Mouse (Mus musculus) brain, embryonic 18.5 days (tissue): ENCODE results near the gene AI182371.
A peak's percentile ranks its signal among the peaks of the same experiment; 100 is the strongest.

Experiments
- DNase-seq: peaks from one replicate; pipeline ENCODE4 v3.0.0-alpha.2; 2012; ENCODE audit warnings: low read depth, low spot score

The AI182371 gene

GRCm38 (mm10) chr2:35101443-35101842, at the start of gene AI182371:
Gene AI182371 (minus strand): TSS chr2:35101543.
- no peak for DNase-seq

DNA sequence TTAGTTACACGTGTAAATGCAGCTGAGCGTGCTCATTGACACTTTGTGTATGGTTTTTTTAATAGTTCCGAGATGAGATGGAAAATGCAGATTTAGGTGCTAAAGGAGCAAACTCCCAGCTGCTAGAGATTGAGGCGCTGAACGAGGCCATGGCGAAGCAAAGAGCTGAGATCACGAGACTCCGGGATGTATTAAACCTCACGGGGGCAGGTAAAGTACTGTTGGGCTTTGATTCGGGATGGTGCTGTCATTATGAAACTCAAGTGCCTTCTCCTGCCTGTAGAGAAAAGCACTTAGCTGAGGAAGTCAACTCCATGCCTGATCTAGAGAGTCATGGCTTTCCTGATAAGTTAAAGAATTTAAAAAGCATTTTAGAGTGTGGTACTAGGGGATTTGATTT, 47.5 kb upstream of the AI182371 start:
- no peak for DNase-seq

DNA sequence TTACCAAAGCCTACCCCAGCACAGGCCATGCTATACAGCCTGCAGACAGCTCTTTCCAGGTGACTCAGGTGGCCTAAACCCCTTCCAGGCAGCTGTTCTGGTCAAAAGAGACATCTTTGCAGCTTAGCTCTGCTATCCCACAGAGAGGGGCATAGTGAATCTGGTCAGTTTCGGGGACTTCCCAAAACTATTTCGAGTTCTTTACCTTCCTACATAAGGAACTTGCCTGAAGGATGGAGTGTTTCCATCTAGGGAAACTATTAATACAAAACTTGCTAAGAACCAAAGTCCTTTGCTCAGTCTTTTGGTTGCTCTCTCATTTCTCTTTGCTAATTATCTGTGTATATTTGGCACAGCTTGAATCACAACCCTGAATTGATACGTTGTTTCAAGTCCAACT, 40.3 kb upstream of the AI182371 start:
- DNase-seq, result no peak

GRCm38 (mm10) chr2:35138576-35138975, 37.2 kb upstream of the AI182371 start:
- no peak for DNase-seq

GRCm38 (mm10) chr2:35133891-35134290, 32.5 kb upstream of the AI182371 start:
- no peak for DNase-seq

- no peak for DNase-seq
These were observed 31.3 kb upstream of the AI182371 start for GRCm38 (mm10) chr2:35132662-35133055.

GRCm38 (mm10) chr2:35131991-35132661, 30.8 kb upstream of the AI182371 start:
- peak; percentile 86 for DNase-seq

DNA sequence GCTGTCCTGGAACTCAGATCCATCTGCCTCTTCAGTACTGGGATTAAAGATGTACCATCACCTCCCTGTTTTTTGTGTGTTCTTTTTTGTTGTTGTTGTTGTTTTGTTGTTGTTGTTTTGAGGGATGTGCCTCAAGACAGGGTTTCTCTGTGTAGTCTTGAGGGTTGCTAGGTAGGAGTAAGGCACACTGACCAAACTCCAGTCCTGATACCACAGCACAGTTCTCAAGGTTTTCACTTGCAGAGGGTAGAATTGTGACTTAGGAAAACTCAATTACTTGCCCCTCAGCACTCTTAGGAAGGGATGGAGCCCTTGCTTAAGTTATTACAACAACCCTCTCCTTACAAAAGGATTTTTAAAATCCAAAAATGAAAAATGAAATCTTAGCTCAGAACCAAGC, 30.1 kb upstream of the AI182371 start:
- DNase-seq, result no peak

DNA sequence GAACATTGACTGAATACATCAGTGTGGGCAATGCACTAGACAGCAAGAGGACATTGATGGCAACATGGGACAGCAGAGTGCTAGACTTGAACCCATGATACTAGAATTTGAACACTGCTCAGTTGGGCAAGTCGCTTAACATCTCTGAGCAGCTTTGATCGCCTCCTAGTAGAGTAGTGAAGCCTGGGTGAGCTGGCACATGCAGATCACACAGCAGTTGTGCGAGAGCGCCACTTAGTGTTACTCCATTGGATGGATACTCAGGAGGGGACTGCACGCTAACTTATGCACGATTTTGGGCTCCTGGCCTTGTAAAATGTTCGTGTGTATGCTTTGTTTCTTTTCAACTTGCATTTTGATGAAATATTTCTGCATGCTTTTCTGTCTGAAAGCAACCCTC, 23.4 kb upstream of the AI182371 start:
- DNase-seq, result no peak

DNA sequence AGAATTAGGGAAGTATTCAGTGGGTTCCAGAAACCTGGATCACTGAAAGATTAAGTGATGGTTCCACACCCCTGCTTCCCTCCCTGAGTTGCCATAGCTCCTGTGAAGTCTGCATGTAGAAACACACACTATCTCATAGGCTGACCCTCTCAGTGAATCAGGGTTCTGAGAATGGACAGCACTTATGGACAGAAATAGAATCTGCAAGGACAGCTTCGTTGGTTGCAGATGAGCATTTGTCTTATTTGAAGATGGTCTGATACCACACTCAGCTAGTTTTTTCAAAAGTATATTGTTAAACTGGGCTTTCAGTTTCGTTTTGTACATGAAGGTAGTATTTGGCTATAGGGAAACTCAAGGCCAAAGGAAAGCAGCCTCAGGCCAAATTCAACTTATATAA, 9.2 kb upstream of the AI182371 start:
- DNase-seq, result no peak

GRCm38 (mm10) chr2:35109924-35110304, 8.6 kb upstream of the AI182371 start:
- no peak for DNase-seq

GRCm38 (mm10) chr2:35109141-35109923, 8.0 kb upstream of the AI182371 start, which contains the start of gene Cntrl:
Gene Cntrl (plus strand): TSS chr2:35109492.
- peak; percentile 73 for DNase-seq

- peak; percentile 45 for DNase-seq
These were observed 7.4 kb upstream of the AI182371 start for GRCm38 (mm10) chr2:35108712-35109111.

DNA sequence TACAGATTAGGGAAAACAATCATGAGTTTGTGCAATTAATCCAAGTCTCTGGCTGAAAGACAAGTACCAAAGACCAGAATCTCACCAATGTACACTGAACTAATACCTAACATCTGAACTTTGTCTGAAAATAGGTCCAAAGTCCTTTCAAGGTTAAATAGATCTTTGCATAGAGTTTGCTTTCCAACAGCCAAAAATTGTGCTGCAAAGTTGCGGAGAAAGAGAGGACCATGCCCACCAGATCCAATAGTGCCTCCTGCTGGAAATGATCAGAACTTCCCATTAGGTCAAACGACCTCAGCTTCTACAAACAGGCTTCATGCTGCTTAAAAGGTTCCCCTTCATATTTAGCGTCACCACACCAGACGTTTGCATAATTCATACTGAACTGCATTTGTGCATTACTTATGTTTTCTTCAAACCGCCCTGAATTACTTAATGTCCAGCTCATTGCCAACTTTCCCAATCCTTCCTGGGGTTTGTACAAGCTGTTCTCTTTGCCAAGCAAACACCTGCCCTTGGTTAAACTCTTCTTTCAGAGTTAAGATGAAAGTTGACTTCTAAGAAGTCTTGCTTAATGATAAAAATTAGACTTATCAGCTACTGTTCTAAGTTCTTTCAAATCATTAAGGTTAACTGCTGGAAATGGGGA, 6.8 kb upstream of the AI182371 start:
- no peak for DNase-seq

DNA sequence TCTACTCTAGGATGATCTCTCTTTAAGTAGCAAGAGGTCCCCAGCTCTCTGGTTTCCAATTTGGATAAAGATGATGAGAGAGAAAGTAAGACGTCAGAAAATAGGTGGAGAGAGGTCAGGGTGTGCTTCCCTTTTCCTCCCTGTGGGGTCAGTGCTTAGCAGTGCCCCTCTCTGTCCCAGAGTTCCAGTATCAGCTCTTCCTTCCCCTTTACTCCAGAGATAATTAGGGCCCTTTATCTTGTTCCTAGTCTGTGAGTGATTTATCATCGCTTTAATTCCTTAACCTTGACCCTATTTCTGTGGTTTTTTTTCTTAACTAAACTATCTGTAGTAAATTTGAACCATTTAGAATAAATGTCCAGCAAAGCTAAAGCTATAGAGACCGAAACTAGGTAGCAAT, 3.5 kb upstream of the AI182371 start:
- DNase-seq, result no peak

DNA sequence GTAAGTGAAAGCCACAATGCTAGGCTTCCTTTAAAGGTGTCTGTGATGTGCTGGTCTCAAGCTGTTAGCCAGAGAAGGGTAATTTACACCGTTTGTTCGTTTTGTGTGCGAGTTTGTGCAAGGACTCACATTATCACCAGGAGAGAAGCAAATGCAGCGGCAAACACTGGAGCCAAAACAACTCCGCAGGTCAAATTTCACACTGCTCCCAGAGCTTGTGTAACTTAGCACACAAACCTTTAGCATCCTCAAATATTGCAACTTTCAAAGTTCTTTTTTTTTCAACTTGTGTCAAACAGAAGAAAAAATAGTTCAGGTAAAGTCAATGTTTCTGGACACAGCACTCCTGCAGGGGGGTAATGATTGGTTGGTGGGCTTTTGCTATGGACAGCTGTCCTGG, 2.2 kb upstream of the AI182371 start:
- DNase-seq, result no peak

DNA sequence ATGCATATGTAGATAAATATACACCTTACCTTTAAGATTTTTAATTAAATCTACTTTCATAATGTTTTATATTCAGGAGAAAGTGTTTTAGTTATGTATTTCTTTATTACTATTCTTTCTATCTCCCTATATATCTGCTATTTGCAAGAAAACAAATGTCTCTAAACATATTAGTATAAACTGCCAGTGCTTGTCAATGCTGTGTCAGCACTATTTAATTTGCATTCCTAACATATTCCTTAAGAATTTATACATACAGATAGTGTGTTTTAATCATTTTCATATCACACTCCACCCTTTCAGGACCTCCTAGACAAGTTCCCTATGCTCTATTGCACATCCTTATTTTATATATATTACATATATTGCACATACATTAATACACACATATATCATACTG, 1.4 kb upstream of the AI182371 start:
- no peak for DNase-seq

DNA sequence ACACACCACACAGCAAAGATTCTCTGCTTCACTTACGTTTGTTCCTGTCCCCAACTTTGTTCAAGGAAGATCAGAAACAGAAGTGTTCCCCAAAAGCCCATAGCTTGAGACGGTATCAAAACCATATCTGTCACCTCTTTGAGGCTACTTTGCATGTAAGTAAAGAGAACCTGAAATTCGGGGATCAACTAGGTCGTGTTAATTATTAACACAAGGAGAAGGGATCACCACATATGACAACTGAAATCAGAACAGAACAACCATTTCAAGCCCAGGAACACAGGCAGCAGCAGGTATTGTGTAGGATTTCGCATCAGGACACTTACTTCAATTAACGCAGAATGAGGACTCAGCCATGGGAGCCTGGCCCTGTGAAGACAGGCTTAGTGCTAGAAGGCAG, 814 bp downstream of the AI182371 start:
- DNase-seq, result no peak

- DNase-seq, result no peak
These were observed 13.9 kb downstream of the AI182371 start for GRCm38 (mm10) chr2:35087418-35087817.

GRCm38 (mm10) chr2:35079166-35079565, 22.2 kb downstream of the AI182371 start:
- no peak for DNase-seq

GRCm38 (mm10) chr2:35074328-35074727, 27.0 kb downstream of the AI182371 start:
- no peak for DNase-seq

GRCm38 (mm10) chr2:35072547-35072946, 28.8 kb downstream of the AI182371 start:
- DNase-seq, result no peak

DNA sequence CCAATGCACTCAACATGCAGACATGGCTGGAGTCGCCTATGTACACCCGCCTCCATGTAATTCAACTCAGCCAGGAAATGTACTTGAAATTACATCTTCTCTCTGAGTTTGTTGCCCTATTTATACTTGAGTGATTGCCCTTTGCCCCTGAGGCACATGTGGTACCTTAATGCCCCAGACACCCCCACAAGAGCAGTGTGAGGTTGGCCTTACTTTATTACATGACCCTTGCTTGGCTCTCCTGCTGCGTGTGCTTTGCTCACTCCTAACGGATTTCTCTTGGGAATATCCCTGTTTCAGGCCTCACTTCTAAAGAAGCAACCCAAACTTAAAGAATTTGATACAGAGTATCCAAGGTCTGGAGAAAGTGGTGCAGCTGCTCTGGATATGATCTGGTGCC, 31.1 kb downstream of the AI182371 start:
- DNase-seq, result no peak
